Mouse (Mus musculus): ENCODE measurements around the gene Wdr89. TPM values are rescaled to one million over a fixed set of nuclear protein-coding genes. Genes with fewer than 3 reads are reported as not detected.

Wdr89 gene
- total RNA-seq, 1 experiment from 2014 or later = 14.1 TPM

DNA sequence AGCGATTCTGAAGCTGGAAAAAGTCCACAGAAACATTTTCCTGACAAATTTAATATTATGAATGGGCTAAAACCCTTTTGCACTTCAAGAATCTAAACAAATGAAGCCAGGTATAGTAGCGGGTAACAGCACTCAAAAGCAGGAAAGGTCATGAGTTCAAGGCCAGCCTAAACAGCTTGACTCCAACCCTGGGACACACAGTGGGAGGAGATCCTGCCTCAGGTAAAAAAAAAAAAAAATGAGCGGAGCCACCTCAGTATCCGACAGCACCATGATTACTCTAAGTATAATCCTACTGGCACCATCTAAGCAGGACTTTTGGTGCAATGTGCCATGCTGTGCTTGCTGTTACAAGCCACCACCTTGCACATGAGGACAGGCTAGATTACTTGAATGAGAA lies 75.5 kb downstream of the Wdr89 start:
- no peak for ATAC-seq (replicated peaks in 1 of 2; ENCODE audit: insufficient read depth in 1 of 2, low FRiP score in 2 of 2, low TSS enrichment in 1 of 2, low read depth in 1 of 2, poor library complexity in 2 of 2, severe bottlenecking in 2 of 2)

DNA sequence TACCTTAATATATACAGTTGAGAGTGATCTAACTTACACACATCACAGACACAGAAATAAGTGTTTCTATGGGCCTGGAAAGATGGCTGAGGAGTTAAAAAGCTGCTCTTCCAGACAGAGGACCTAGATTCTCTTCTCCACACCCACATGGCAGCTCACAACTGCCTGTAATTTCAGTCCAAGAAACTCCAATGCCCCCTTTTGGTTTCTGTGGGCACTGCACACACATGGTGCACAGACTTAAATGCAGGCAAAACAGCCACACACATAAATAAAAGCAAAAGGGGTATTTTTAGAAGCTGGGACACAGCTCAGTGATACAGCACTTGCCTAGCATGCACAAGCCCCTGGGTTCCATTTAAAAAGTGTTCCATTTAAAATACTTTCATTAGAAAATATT lies 81.8 kb downstream of the Wdr89 start:
- ATAC-seq (replicated peaks in 1 of 2; ENCODE audit: insufficient read depth in 1 of 2, low FRiP score in 2 of 2, low TSS enrichment in 1 of 2, low read depth in 1 of 2, poor library complexity in 2 of 2, severe bottlenecking in 2 of 2) = no peak

DNA sequence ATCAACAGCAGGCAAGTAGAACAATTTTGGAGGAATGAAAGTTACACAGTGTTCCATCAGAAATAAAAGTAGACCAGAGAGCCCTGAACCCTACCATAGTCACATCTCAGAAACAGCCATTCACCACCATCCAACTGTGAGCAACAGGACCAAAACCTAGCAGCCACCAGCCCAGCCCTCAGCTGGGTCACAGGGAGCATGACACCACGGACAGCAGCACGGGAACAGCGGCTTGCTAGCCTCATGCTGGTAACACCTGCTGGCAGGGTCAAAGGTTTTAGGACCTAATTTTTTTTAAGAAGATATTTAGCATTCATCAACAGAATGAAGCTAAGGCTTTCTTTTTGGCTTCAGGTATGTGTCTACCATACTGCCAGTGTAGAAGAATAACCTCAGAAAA lies 85.6 kb downstream of the Wdr89 start:
- no peak for ATAC-seq (replicated peaks in 1 of 2; ENCODE audit: insufficient read depth in 1 of 2, low FRiP score in 2 of 2, low TSS enrichment in 1 of 2, low read depth in 1 of 2, poor library complexity in 2 of 2, severe bottlenecking in 2 of 2)

Other genes with a start within 250 kb of the Wdr89 start
- gene Ppp2r5e, start 73.3 kb downstream of the Wdr89 start, total RNA-seq (2017) = 22.2 and 26.7 TPM in 2 replicates
- 36.1 and 49.3 TPM in 2 replicates for gene Sgpp1, start 66.2 kb upstream of the Wdr89 start, total RNA-seq (2017)
- gene Syne2, start 148.6 kb upstream of the Wdr89 start, total RNA-seq (2017) = 30.6 and 41.3 TPM in 2 replicates